Mouse (Mus musculus) embryo, embryonic 11 days (tissue): ENCODE measurements around the gene Dnajb3.
"Not testable (repeated sequence)": the region's sequence is repeated elsewhere in the genome, so short reads cannot be mapped to it uniquely, and the experiment has no call there.

Experiments used
- DNase-seq: peaks from one replicate; pipeline ENCODE4 v3.0.0-alpha.2; 2015

The Dnajb3 gene

GRCm38 (mm10) chr1:88231803-88232499, 26.4 kb upstream of the Dnajb3 start:
- DNase-seq, result no peak

GRCm38 (mm10) chr1:88230981-88231802, 25.6 kb upstream of the Dnajb3 start:
- no peak for DNase-seq

- DNase-seq, result no peak
Measured at GRCm38 (mm10) chr1:88230421-88230820, 24.8 kb upstream of the Dnajb3 start.

- DNase-seq, result no peak
Measured at GRCm38 (mm10) chr1:88229986-88230385, 24.4 kb upstream of the Dnajb3 start.

GRCm38 (mm10) chr1:88229566-88229965, 24.0 kb upstream of the Dnajb3 start:
- no peak for DNase-seq

- no peak for DNase-seq
Measured at GRCm38 (mm10) chr1:88228121-88228520, 22.5 kb upstream of the Dnajb3 start.

GRCm38 (mm10) chr1:88227482-88227881, 21.9 kb upstream of the Dnajb3 start:
- DNase-seq, result no peak

GRCm38 (mm10) chr1:88226670-88227379, 21.2 kb upstream of the Dnajb3 start, which contains the start of gene Mroh2a:
Gene Mroh2a, plus strand, starts transcription at chr1:88226986.
- no peak for DNase-seq

GRCm38 (mm10) chr1:88225741-88226140, 20.2 kb upstream of the Dnajb3 start:
- DNase-seq, result no peak

GRCm38 (mm10) chr1:88225301-88225700, 19.7 kb upstream of the Dnajb3 start:
- not testable (repeated sequence) for DNase-seq

- DNase-seq, result no peak
Measured at GRCm38 (mm10) chr1:88224029-88224776, 18.6 kb upstream of the Dnajb3 start.

- DNase-seq, result no peak
Measured at GRCm38 (mm10) chr1:88223591-88223990, 18.0 kb upstream of the Dnajb3 start.

GRCm38 (mm10) chr1:88223011-88223515, 17.5 kb upstream of the Dnajb3 start:
- DNase-seq, result not testable (repeated sequence)

- no peak for DNase-seq
Measured at GRCm38 (mm10) chr1:88222216-88222615, 16.6 kb upstream of the Dnajb3 start.

GRCm38 (mm10) chr1:88220336-88220735, 14.8 kb upstream of the Dnajb3 start:
- no peak for DNase-seq

- DNase-seq, result no peak
Measured at GRCm38 (mm10) chr1:88219054-88219453, 13.5 kb upstream of the Dnajb3 start.

- DNase-seq, result no peak
Measured at GRCm38 (mm10) chr1:88218591-88218990, 13.0 kb upstream of the Dnajb3 start.

- peak; percentile 1 for DNase-seq
Measured at GRCm38 (mm10) chr1:88218051-88218450, 12.5 kb upstream of the Dnajb3 start.

GRCm38 (mm10) chr1:88217576-88217975, 12.0 kb upstream of the Dnajb3 start:
- peak; percentile 2 for DNase-seq

- DNase-seq, result peak; percentile 1
Measured at GRCm38 (mm10) chr1:88217144-88217543, 11.6 kb upstream of the Dnajb3 start.

GRCm38 (mm10) chr1:88216551-88216950, 11.0 kb upstream of the Dnajb3 start:
- DNase-seq, result peak; percentile 1
